In genomic region chr5:130320485-130320884, GRCm38 (mm10) we compare ENCODE assay signal across 9 mouse cellular contexts. TPM values are rescaled to one million over a fixed set of nuclear protein-coding genes. Genes with fewer than 3 reads are reported as not detected.
A peak's percentile ranks its signal among the peaks of the same experiment; 100 is the strongest.
DNase-seq lines count a peak whose midpoint lies in the region; ATAC-seq and TF ChIP-seq lines count a peak whose summit lies in the region.
"Had no signal": no experiment of that assay in that cellular context is flagged by ENCODE, and none has a peak within 500 bp of the region (broad histone marks: within the 10 kb centered on the region; RNA-seq: fewer than 3 reads in every experiment).

No protein-coding gene starts in this region.

- H3K9ac ChIP-seq in hindbrain, embryonic 13.5 days = no peak overlapping the region
- no peak overlapping the region for H3K9ac ChIP-seq in forebrain, embryonic 16.5 days (replicated peaks; ENCODE audit: low read depth, low read length)
- H3K9ac ChIP-seq: midbrain, embryonic 12.5 days had no signal

- in situ Hi-C loops in Patski (cut with MboI; ENCODE audit: low pct_unique_long_range_greater_than_20kb) = loop anchor here (25.0 kb wide), 1 partner anchor 1117 kb away; no protein-coding TSS in a partner anchor

- no peak overlapping the region for H3K4me2 ChIP-seq in hindbrain, embryonic 13.5 days
- no peak overlapping the region for H3K4me2 ChIP-seq in forebrain, embryonic 16.5 days (ENCODE audit: low read length)
- H3K4me2 ChIP-seq: midbrain, embryonic 12.5 days had no signal

- peak; percentile 10 for DNase-seq in hindbrain, embryonic 10.5 days (ENCODE audit: low spot score)
- no peak for DNase-seq in Patski (ENCODE audit: low read depth, low spot score)
- DNase-seq in kidney, postnatal 36 days = peak; percentile 2 to 36
- DNase-seq in testis, postnatal 10 days (ENCODE audit: low spot score) = no peak
- no peak for DNase-seq in thymus, postnatal 25 days

- H3K36me3 ChIP-seq in hindbrain, embryonic 10.5 days = peaks cover 49% of the 10 kb centered on the region
- peaks cover 25% of the 10 kb centered on the region for H3K36me3 ChIP-seq in hindbrain, embryonic 13.5 days
- H3K36me3 ChIP-seq in forebrain, embryonic 16.5 days (ENCODE audit: control insufficient read depth, insufficient read depth) = peaks cover 3% of the 10 kb centered on the region; the same call in 1 of the 2 replicates

- peak; percentile 68 for TF ChIP-seq CTCF in Patski (IDR thresholded peaks at IDR 0.05)
- peak; percentile 51 for TF ChIP-seq CTCF in cortical plate, adult 2 months (IDR thresholded peaks at IDR 0.05; ENCODE audit: extremely low read depth, insufficient read depth, low read length)

- 77% methylated on average over 3 of the region's 3 CpGs for WGBS in hindbrain, embryonic 10.5 days
- WGBS in hindbrain, embryonic 13.5 days = 80% methylated on average over 3 of the region's 3 CpGs
- WGBS in forebrain, embryonic 16.5 days = 90% methylated on average over 3 of the region's 3 CpGs

- no peaks in the 10 kb centered on the region for H3K4me1 ChIP-seq in hindbrain, embryonic 10.5 days (replicated peaks)
- H3K4me1 ChIP-seq in hindbrain, embryonic 13.5 days (replicated peaks) = peaks cover 4% of the 10 kb centered on the region; the same call in 1 of the 2 replicates
- peaks cover 3% of the 10 kb centered on the region; the same call in 1 of the 2 replicates for H3K4me1 ChIP-seq in cortical plate, adult 2 months (ENCODE audit: control insufficient read depth, insufficient read depth, low read length)
- 0 out of 2 replicates have a peak, but pooled peaks cover 3% of the 10 kb centered on the region for H3K4me1 ChIP-seq in forebrain, embryonic 16.5 days (replicated peaks; ENCODE audit: control insufficient read depth, insufficient read depth, low read length)
- H3K4me1 ChIP-seq: midbrain, embryonic 12.5 days had no signal

- no peak for ATAC-seq in hindbrain, embryonic 13.5 days (ENCODE audit: low FRiP score)
- ATAC-seq in Patski = peak; percentile 67
- ATAC-seq in forebrain, embryonic 16.5 days = no peak

- CTCF ChIA-PET in Patski (lab: Charles Lee) = interaction anchor here (0.8 to 1.3 kb wide), 3 partner anchors 9 to 533 kb away, joined by 3 to 4 read pairs (median 3); no protein-coding TSS in a partner anchor

- TF ChIP-seq POLR2A in cortical plate, adult 2 months (IDR thresholded peaks at IDR 0.05; ENCODE audit: extremely low read depth, insufficient read depth, low read length) = no peak

- H3K27me3 ChIP-seq in hindbrain, embryonic 10.5 days (ENCODE audit: insufficient read depth, poor library complexity, severe bottlenecking) = no peaks in the 10 kb centered on the region
- H3K27me3 ChIP-seq in hindbrain, embryonic 13.5 days = no peaks in the 10 kb centered on the region
- H3K27me3 ChIP-seq in Patski = no peaks in the 10 kb centered on the region
- no peaks in the 10 kb centered on the region for H3K27me3 ChIP-seq in forebrain, embryonic 16.5 days (replicated peaks; ENCODE audit: control insufficient read depth, insufficient read depth, low read length)
- H3K27me3 ChIP-seq: midbrain, embryonic 12.5 days had no signal

- POLR2A ChIA-PET in Patski (lab: Charles Lee) = interaction anchor here (0.5 kb wide), 1 partner anchor 12 kb away, joined by 4 read pairs; no protein-coding TSS in a partner anchor

- no peak overlapping the region for H3K4me3 ChIP-seq in hindbrain, embryonic 10.5 days
- H3K4me3 ChIP-seq in hindbrain, embryonic 13.5 days = no peak overlapping the region
- no peak overlapping the region for H3K4me3 ChIP-seq in cortical plate, adult 2 months (ENCODE audit: insufficient read depth, low read length)
- no peak overlapping the region for H3K4me3 ChIP-seq in forebrain, embryonic 16.5 days (replicated peaks; ENCODE audit: low read length)
- H3K4me3 ChIP-seq: midbrain, embryonic 12.5 days had no signal

- H3K9me3 ChIP-seq in hindbrain, embryonic 10.5 days = peaks cover 8% of the 10 kb centered on the region
- no peaks in the 10 kb centered on the region for H3K9me3 ChIP-seq in hindbrain, embryonic 13.5 days
- peaks cover 3% of the 10 kb centered on the region; the same call in 1 of the 2 replicates for H3K9me3 ChIP-seq in forebrain, embryonic 16.5 days (ENCODE audit: control insufficient read depth, low read length)

- no peak overlapping the region for H3K27ac ChIP-seq in hindbrain, embryonic 10.5 days
- no peak overlapping the region for H3K27ac ChIP-seq in hindbrain, embryonic 13.5 days
- no peak overlapping the region for H3K27ac ChIP-seq in cortical plate, adult 2 months (ENCODE audit: insufficient read depth, low read length)
- H3K27ac ChIP-seq in forebrain, embryonic 16.5 days (ENCODE audit: low read length) = no peak overlapping the region
- H3K27ac ChIP-seq: midbrain, embryonic 12.5 days had no signal

RNA-seq across cellular contexts. Expression of gene Caln1, which starts 48.8 kb away (rescaled TPM):
- 0.34 and 0.93 TPM in 2 replicates for polyA plus RNA-seq in hindbrain, embryonic 10.5 days (2016; fragmentation: Nextera tagmentation; extraction: Ambion mirVana)
- polyA plus RNA-seq in hindbrain, embryonic 13.5 days (2015; fragmentation: Nextera tagmentation; extraction: Ambion mirVana) = 10.0 and 10.1 TPM in 2 replicates
- polyA plus RNA-seq in Patski (2021) = not detected
- 41.5 and 48.6 TPM in 2 replicates for polyA plus RNA-seq in cortical plate, adult 2 months (2012; rRNA removed)
- polyA plus RNA-seq in forebrain, embryonic 16.5 days (2015; fragmentation: Nextera tagmentation; extraction: Ambion mirVana) = 21.2 and 24.4 TPM in 2 replicates

Comparison
In these comparisons a context has a peak if more than half of its experiments do, and no peak if none do; other contexts are left out.
1. DNase-seq: peak in hindbrain, embryonic 10.5 days (single experiment) and kidney, postnatal 36 days (2 of 2); none in Patski (single experiment), testis, postnatal 10 days (single experiment) and thymus, postnatal 25 days (single experiment).